Comparison of ENCODE assay signal across 9 mouse cellular contexts in genomic region chr2:156614258-156614556, GRCm38 (mm10). TPM values are rescaled to one million over a fixed set of nuclear protein-coding genes. Genes with fewer than 3 reads are reported as not detected.
DNase-seq lines count a peak whose midpoint lies in the region; ATAC-seq and TF ChIP-seq lines count a peak whose summit lies in the region.
"Had no signal": no experiment of that assay in that cellular context is flagged by ENCODE, and none has a peak within 500 bp of the region (broad histone marks: within the 10 kb centered on the region; RNA-seq: fewer than 3 reads in every experiment).

No protein-coding gene starts in this region.

- peak overlapping the region; percentile 98 for H3K4me2 ChIP-seq in hindbrain, embryonic 12.5 days (replicated peaks)
- peak overlapping the region; percentile 93 for H3K4me2 ChIP-seq in midbrain, embryonic 16.5 days (ENCODE audit: low read length)

- H3K4me3 ChIP-seq in heart, embryonic 10.5 days = peak overlapping the region; percentile 78
- peak overlapping the region; percentile 71 for H3K4me3 ChIP-seq in testis, adult 2 months (ENCODE audit: control insufficient read depth, low read depth, low read length)
- H3K4me3 ChIP-seq in hindbrain, embryonic 12.5 days = peak overlapping the region; percentile 77
- H3K4me3 ChIP-seq in midbrain, embryonic 16.5 days (ENCODE audit: low read depth, low read length) = peak overlapping the region; percentile 96
- H3K4me3 ChIP-seq: myocyte had no signal

- TF ChIP-seq POLR2A in testis, adult 2 months (IDR thresholded peaks at IDR 0.05; ENCODE audit: control insufficient read depth, low read depth, low read length) = 0 out of 2 replicates have a peak, but pooled peaks have one; percentile 0

- WGBS in heart, embryonic 10.5 days = 0% methylated on average over 18 of the region's 18 CpGs
- 2% methylated on average over 18 of the region's 18 CpGs for WGBS in hindbrain, embryonic 12.5 days
- WGBS in midbrain, embryonic 16.5 days = 0% methylated on average over 18 of the region's 18 CpGs

- H3K36me3 ChIP-seq in heart, embryonic 10.5 days = no peaks in the 10 kb centered on the region
- no peaks in the 10 kb centered on the region for H3K36me3 ChIP-seq in testis, adult 2 months (ENCODE audit: control insufficient read depth, insufficient read depth, low read length)
- H3K36me3 ChIP-seq in hindbrain, embryonic 12.5 days = no peaks in the 10 kb centered on the region
- H3K36me3 ChIP-seq in midbrain, embryonic 16.5 days (ENCODE audit: control insufficient read depth, insufficient read depth, low read length) = no peaks in the 10 kb centered on the region

- no peaks in the 10 kb centered on the region for H3K9me3 ChIP-seq in heart, embryonic 10.5 days
- no peaks in the 10 kb centered on the region for H3K9me3 ChIP-seq in hindbrain, embryonic 12.5 days (replicated peaks)
- H3K9me3 ChIP-seq in midbrain, embryonic 16.5 days (replicated peaks; ENCODE audit: control insufficient read depth, low read length, poor library complexity, severe bottlenecking) = no peaks in the 10 kb centered on the region

- no peak for TF ChIP-seq CTCF in testis, adult 2 months (IDR thresholded peaks at IDR 0.05; ENCODE audit: control insufficient read depth, insufficient read depth, insufficient replicate concordance, low read depth, low read length)

- peaks cover 97% of the 10 kb centered on the region for H3K27me3 ChIP-seq in heart, embryonic 10.5 days (ENCODE audit: insufficient read depth, poor library complexity, severe bottlenecking)
- no peaks in the 10 kb centered on the region for H3K27me3 ChIP-seq in testis, adult 2 months (ENCODE audit: control insufficient read depth, insufficient read depth, low read length)
- H3K27me3 ChIP-seq in hindbrain, embryonic 12.5 days = peaks cover 67% of the 10 kb centered on the region
- peaks cover 3% of the 10 kb centered on the region for H3K27me3 ChIP-seq in midbrain, embryonic 16.5 days (ENCODE audit: control insufficient read depth, insufficient read depth, low read depth, low read length)

- intact Hi-C loops in heart, postnatal 25 days (cut with DNase I) = no loop called here

- DNase-seq in heart, embryonic 10.5 days (ENCODE audit: low spot score) = no peak
- DNase-seq in heart, postnatal 25 days (ENCODE audit: low spot score) = no peak
- DNase-seq in testis, postnatal 14 days (ENCODE audit: low spot score) = no peak
- no peak for DNase-seq in ovary, postnatal 10 days (ENCODE audit: low spot score)
- DNase-seq in gastrocnemius, adult 8-10 months (ENCODE audit: low spot score in 2 of 2) = no peak

- peak; percentile 66 for ATAC-seq in hindbrain, embryonic 12.5 days (ENCODE audit: low FRiP score)
- ATAC-seq in midbrain, embryonic 16.5 days = peak; percentile 37; the same call in 1 of the 2 replicates

- H3K9ac ChIP-seq in hindbrain, embryonic 12.5 days = peak overlapping the region; percentile 85
- peak overlapping the region; percentile 93 for H3K9ac ChIP-seq in midbrain, embryonic 16.5 days (ENCODE audit: low read depth, low read length)

- peak overlapping the region; percentile 49; the same call in 1 of the 2 replicates for H3K27ac ChIP-seq in heart, embryonic 10.5 days
- H3K27ac ChIP-seq in testis, adult 2 months (ENCODE audit: control insufficient read depth, insufficient read depth, low read depth, low read length) = no peak overlapping the region
- peak overlapping the region; percentile 70; the same call in 1 of the 2 replicates for H3K27ac ChIP-seq in hindbrain, embryonic 12.5 days
- H3K27ac ChIP-seq in midbrain, embryonic 16.5 days (ENCODE audit: low read length) = peak overlapping the region; percentile 73

- peaks cover 25% of the 10 kb centered on the region for H3K4me1 ChIP-seq in heart, embryonic 10.5 days
- peaks cover 4% of the 10 kb centered on the region for H3K4me1 ChIP-seq in testis, adult 2 months (ENCODE audit: control insufficient read depth, insufficient read depth, low read length)
- H3K4me1 ChIP-seq in hindbrain, embryonic 12.5 days = peaks cover 30% of the 10 kb centered on the region
- peaks cover 19% of the 10 kb centered on the region for H3K4me1 ChIP-seq in midbrain, embryonic 16.5 days (ENCODE audit: control insufficient read depth, insufficient read depth, low read length)

RNA-seq across cellular contexts. Expression of gene Dlgap4, which starts 0.7 kb away (rescaled TPM):
- polyA plus RNA-seq in heart, embryonic 10.5 days (2016; fragmentation: Nextera tagmentation; extraction: Ambion mirVana) = 71.6 and 95.7 TPM in 2 replicates
- total RNA-seq in heart, postnatal 25 days (2021) = 10 to 100 TPM; 30.1 to 41.8 TPM
- polyA plus RNA-seq in testis, adult 2 months (2012; rRNA removed) = 175 and 196 TPM in 2 replicates
- polyA plus RNA-seq in hindbrain, embryonic 12.5 days (2016; fragmentation: Nextera tagmentation; extraction: Ambion mirVana) = 202 and 215 TPM in 2 replicates
- polyA plus RNA-seq in midbrain, embryonic 16.5 days (2015; fragmentation: Nextera tagmentation; extraction: Ambion mirVana) = 270 and 271 TPM in 2 replicates
- 10 to 100 TPM; 39.2 to 51.0 (median 49.6) TPM for total RNA-seq in gastrocnemius, adult 8-10 months (2022)
